Mouse (Mus musculus) CH12.LX (cell line): ENCODE measurements at regions not wholly inside any gene's neighbourhood (a gene's known extent, or its start where the extent isn't known, plus 50 kb on each side); places are given as distances from the start of the nearest gene placed in this dataset.

Experiments used
- DNase-seq: peaks from one replicate; pipeline ENCODE4 v3.0.0-alpha.2; 2013; ENCODE audit errors: extremely low read depth
- H3K27ac ChIP-seq: 2 replicates; pipeline ENCODE4 v1.5.1; 2012; ENCODE audit warnings: low read depth, mild to moderate bottlenecking, control low read depth, moderate library complexity; ENCODE audit not compliant: insufficient read depth
- H3K27me3 ChIP-seq: replicated peaks from 2 replicates; pipeline ENCODE3; 2012; ENCODE audit warnings: inconsistent platforms
- H3K36me3 ChIP-seq, 2 experiments: replicated peaks in 1 of 2; 2 replicates each; pipeline versions ENCODE3 to v1.6.1; 2012; ENCODE audit warnings: inconsistent platforms in 1 of 2, low read length in 1 of 2, mild to moderate bottlenecking in 1 of 2, mixed read lengths in 1 of 2, moderate library complexity in 1 of 2; ENCODE audit not compliant: control insufficient read depth in 1 of 2, insufficient read depth in 1 of 2
- H3K4me1 ChIP-seq, 2 experiments: 2 replicates each; pipeline ENCODE4 v1.6.1; 2012; ENCODE audit warnings: inconsistent platforms in 1 of 2, moderate library complexity in 1 of 2; ENCODE audit not compliant: insufficient read depth in 2 of 2, control insufficient read depth in 1 of 2
- H3K4me2 ChIP-seq: 2 replicates; pipeline ENCODE4 v1.6.1; 2012; ENCODE audit warnings: low read depth, mild to moderate bottlenecking, control low read depth; ENCODE audit not compliant: poor library complexity, insufficient read depth, severe bottlenecking
- H3K4me3 ChIP-seq, 3 experiments: fragments of 150-350 bp in 1 of 3; sonication (generic) in 1 of 3; replicated peaks in 1 of 3; 2 replicates each; pipeline versions ENCODE3 to v1.5.1; 2011 to 2012; ENCODE audit warnings: low read depth in 2 of 3, low read length in 2 of 3, mild to moderate bottlenecking in 2 of 3, moderate library complexity in 2 of 3, control low read depth in 1 of 3, improper control_type of control experiment in 1 of 3, inconsistent platforms in 1 of 3, mixed read lengths in 1 of 3; ENCODE audit not compliant: poor library complexity in 1 of 3
- H3K79me2 ChIP-seq: replicated peaks from 2 replicates; pipeline ENCODE4 v1.6.1; 2012; ENCODE audit warnings: mild to moderate bottlenecking, moderate library complexity; ENCODE audit not compliant: control insufficient read depth, poor library complexity, insufficient read depth, severe bottlenecking; ENCODE audit errors: extremely low read depth
- H3K9ac ChIP-seq: 2 replicates; pipeline ENCODE4 v1.6.1; 2012; ENCODE audit warnings: low read depth, mild to moderate bottlenecking, control low read depth, moderate library complexity; ENCODE audit not compliant: insufficient read depth
- H3K9me3 ChIP-seq: replicated peaks from 2 replicates; pipeline ENCODE3; 2012; ENCODE audit warnings: low read length, inconsistent platforms, mixed read lengths
- BHLHE40 ChIP-seq: IDR thresholded peaks from 2 replicates; pipeline ENCODE4 v1.6.1; 2011; ENCODE audit warnings: mild to moderate bottlenecking, low read depth, low read length, improper control_type of control experiment
- CHD1 ChIP-seq: IDR thresholded peaks from 2 replicates; pipeline ENCODE4 v1.6.1; 2012; ENCODE audit warnings: low read depth, low read length, improper control_type of control experiment, inconsistent platforms
- CTCF ChIP-seq, 2 experiments: IDR thresholded peaks in 1 of 2; conservative IDR thresholded peaks in 1 of 2; 2 replicates each; pipeline ENCODE4 v1.5.1; 2011 to 2012; ENCODE audit warnings: low read depth in 2 of 2, low read length in 2 of 2, improper control_type of control experiment in 1 of 2, inconsistent platforms in 1 of 2, mild to moderate bottlenecking in 1 of 2, moderate library complexity in 1 of 2
- E2F4 ChIP-seq: IDR thresholded peaks from 2 replicates; pipeline ENCODE4 v1.6.1; 2011; ENCODE audit warnings: low read depth, low read length, improper control_type of control experiment; ENCODE audit not compliant: insufficient replicate concordance
- HCFC1 ChIP-seq: IDR thresholded peaks from 2 replicates; pipeline ENCODE4 v1.6.1; 2012; ENCODE audit warnings: low read depth, mild to moderate bottlenecking, inconsistent platforms, low read length, improper control_type of control experiment
- JUN ChIP-seq: IDR thresholded peaks from 2 replicates; pipeline ENCODE4 v1.6.1; 2011; ENCODE audit warnings: low read depth, mild to moderate bottlenecking, low read length, improper control_type of control experiment, moderate library complexity; ENCODE audit not compliant: insufficient read depth
- MAFK ChIP-seq: IDR thresholded peaks from 2 replicates; pipeline ENCODE4 v1.6.1; 2011; ENCODE audit warnings: low read length, improper control_type of control experiment; ENCODE audit not compliant: insufficient replicate concordance
- MAX ChIP-seq: IDR thresholded peaks from 2 replicates; pipeline ENCODE4 v1.6.1; 2011; ENCODE audit warnings: low read length, improper control_type of control experiment
- MAZ ChIP-seq: IDR thresholded peaks from 2 replicates; pipeline ENCODE4 v1.6.1; 2012; ENCODE audit warnings: low read depth, mild to moderate bottlenecking, inconsistent platforms, low read length, improper control_type of control experiment, moderate library complexity
- MEF2A ChIP-seq: IDR thresholded peaks from 2 replicates; pipeline ENCODE4 v1.6.1; 2014; ENCODE audit warnings: low read depth, mild to moderate bottlenecking, inconsistent platforms, low read length, improper control_type of control experiment, borderline replicate concordance
- MYC ChIP-seq: IDR thresholded peaks from 2 replicates; pipeline ENCODE4 v1.6.1; 2011; ENCODE audit warnings: low read depth, mild to moderate bottlenecking, improper control_type of control experiment, low read length
- NELFE ChIP-seq: IDR thresholded peaks from 2 replicates; pipeline ENCODE4 v1.6.1; 2011; ENCODE audit warnings: low read depth, low read length, improper control_type of control experiment
- NRF1 ChIP-seq: IDR thresholded peaks from 2 replicates; pipeline ENCODE4 v1.6.1; 2014; ENCODE audit warnings: low read depth, mild to moderate bottlenecking, inconsistent platforms, low read length, improper control_type of control experiment, moderate library complexity
- PAX5 ChIP-seq: IDR thresholded peaks from 2 replicates; pipeline ENCODE4 v1.6.1; 2012; ENCODE audit warnings: low read length, inconsistent platforms, mixed read lengths
- POLR2A ChIP-seq: IDR thresholded peaks from 2 replicates; pipeline ENCODE4 v1.6.1; 2011; ENCODE audit warnings: low read depth, mild to moderate bottlenecking, improper control_type of control experiment, low read length
- RAD21 ChIP-seq: IDR thresholded peaks from 2 replicates; pipeline ENCODE4 v1.6.1; 2011; ENCODE audit warnings: low read depth, mild to moderate bottlenecking, low read length, improper control_type of control experiment, moderate library complexity
- TBP ChIP-seq: conservative IDR thresholded peaks from 2 replicates; pipeline ENCODE4 v1.6.1; 2011; ENCODE audit warnings: low read depth, low read length, improper control_type of control experiment
- UBTF ChIP-seq: IDR thresholded peaks from 2 replicates; pipeline ENCODE4 v1.6.1; 2012; ENCODE audit warnings: low read depth, mild to moderate bottlenecking, inconsistent platforms, low read length, improper control_type of control experiment, moderate library complexity
- USF2 ChIP-seq: conservative IDR thresholded peaks from 2 replicates; pipeline ENCODE4 v1.6.1; 2011; ENCODE audit warnings: low read depth, low read length, improper control_type of control experiment
- ZC3H11A ChIP-seq: IDR thresholded peaks from 2 replicates; pipeline ENCODE4 v1.6.1; 2012; ENCODE audit warnings: low read depth, mild to moderate bottlenecking, inconsistent platforms, low read length, improper control_type of control experiment
- dilution Hi-C: fragments of 300-500 bp; cut with MboI; formaldehyde crosslinking; loops from 2 replicates; pipeline ENCODE4 v1.14.3; 2020; ENCODE audit warnings: low sequenced_read_pairs; ENCODE audit not compliant: extremely low pct_unique_long_range_greater_than_20kb, extremely low pct_ligation_motif_present
- in situ Hi-C: fragments of 300-500 bp; cut with MboI; formaldehyde crosslinking; loops from 3 replicates; pipeline ENCODE4 v1.14.3; 2019; ENCODE audit warnings: low sequenced_read_pairs, low pct_ligation_motif_present, low pct_unique_long_range_greater_than_20kb, mixed read lengths

DNA sequence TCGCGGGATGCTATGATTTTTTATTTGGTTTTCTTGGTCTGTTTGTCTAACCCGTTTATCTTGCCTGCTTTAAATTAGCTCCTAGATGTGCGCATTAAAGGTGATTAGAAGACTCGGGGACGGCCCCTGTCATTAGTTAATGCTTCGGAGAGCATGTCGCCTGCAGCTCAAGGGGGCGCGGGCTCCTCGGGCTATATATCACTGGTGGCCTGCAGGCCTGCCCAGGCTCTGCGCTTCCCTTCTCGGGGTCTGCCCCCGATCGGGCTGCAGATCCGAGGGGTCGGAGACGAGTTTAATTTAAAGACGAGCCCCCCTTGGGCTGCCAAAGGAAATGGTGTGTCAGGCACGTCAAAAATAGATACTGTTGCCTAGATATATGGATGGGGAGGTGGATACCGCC, 78.2 kb downstream of the Tbx3 start:
- Histone ChIP-seq H3K79me2 (no peaks in the 10 kb centered on the region), H3K9me3 (peaks cover 86% of the 10 kb centered on the region), H3K27ac (no peak overlapping the region), H3K4me3 (no peak overlapping the region), H3K4me2 (no peak overlapping the region), H3K4me1 (no peaks in the 10 kb centered on the region), H3K9ac (no peak overlapping the region), H3K36me3 (no peaks in the 10 kb centered on the region), H3K27me3 (no peaks in the 10 kb centered on the region)
- TF ChIP-seq TBP (no peak), E2F4 (no peak), POLR2A (no peak), JUN (no peak), HCFC1 (no peak), MAZ (no peak), CHD1 (no peak), NELFE (no peak), ZC3H11A (no peak), MAX (no peak), MEF2A (no peak), NRF1 (no peak), MAFK (no peak), UBTF (no peak), CTCF (conservative IDR thresholded peaks at IDR 0.05 in 1 of 2, IDR thresholded peaks at IDR 0.05 in 1 of 2; ENCODE audit: low read depth in 2 of 2, low read length in 2 of 2) (no peak), RAD21 (no peak)
- in situ Hi-C loops (no loop called here), dilution Hi-C loops (no loop called here)
- no peak for DNase-seq

DNA sequence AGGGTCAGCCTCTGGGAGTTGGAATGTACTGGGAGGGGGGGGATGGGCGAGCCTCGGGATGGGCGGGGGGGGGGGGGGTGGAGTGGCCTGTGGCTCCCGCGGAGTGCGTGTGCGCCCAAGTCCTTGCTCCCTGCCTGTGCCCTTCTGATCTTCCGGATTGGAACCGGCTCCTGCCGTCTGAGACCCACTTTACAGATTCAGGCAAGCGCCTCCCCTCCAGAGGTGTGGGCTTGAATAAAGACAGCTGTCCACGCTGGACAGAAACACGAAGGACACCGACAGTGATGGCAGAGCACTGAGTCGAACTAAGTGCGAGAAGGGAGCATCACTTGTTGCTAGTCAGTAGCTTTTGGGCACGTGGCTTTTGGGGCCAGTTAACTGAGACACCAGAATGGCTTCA, 78.7 kb downstream of the Tbx3 start:
- Histone ChIP-seq H3K36me3 (no peaks in the 10 kb centered on the region), H3K79me2 (no peaks in the 10 kb centered on the region), H3K4me2 (no peak overlapping the region), H3K4me3 (no peak overlapping the region), H3K27ac (no peak overlapping the region), H3K27me3 (no peaks in the 10 kb centered on the region), H3K9me3 (peaks cover 85% of the 10 kb centered on the region), H3K9ac (no peak overlapping the region)
- dilution Hi-C loops (no loop called here), in situ Hi-C loops (no loop called here)
- DNase-seq: no peak
- TF ChIP-seq BHLHE40 (no peak), ZC3H11A (no peak), PAX5 (no peak), USF2 (no peak), MEF2A (no peak), MYC (no peak), MAZ (no peak)
- TF ChIP-seq, all 38 proteins: peak for 0
- H3K4me1 ChIP-seq: no peaks in the 10 kb centered on the region
